Mouse (Mus musculus): ENCODE results near the gene Uba1.
"Not testable (repeated sequence)": the region's sequence is repeated elsewhere in the genome, so short reads cannot be mapped to it uniquely, and the experiment has no call there.

Uba1 gene

GRCm38 (mm10) chrX:20730048-20730447 lies 71.9 kb downstream of the Uba1 start:
- DNase-seq: not testable (repeated sequence)

Data from cerebellum, postnatal 36 days (tissue).